Mouse (Mus musculus) intestine, postnatal 0 days (tissue): ENCODE measurements around the gene Scgb3a1. TPM values are rescaled to one million over a fixed set of nuclear protein-coding genes. Genes with fewer than 3 reads are reported as not detected.

Source experiments
- ATAC-seq: fragments of 200-750 bp; cut with Nextera tagmentation; 2 replicates; pipeline ENCODE4 v1.8.0; 2017; ENCODE audit warnings: mild to moderate bottlenecking, moderate TSS enrichment, moderate library complexity
- H3K27ac ChIP-seq: fragments of 300-500 bp; sonication (generic); 2 replicates; pipeline ENCODE4 v1.5.1; 2014; ENCODE audit warnings: mild to moderate bottlenecking, low read depth, low read length, moderate library complexity
- H3K27me3 ChIP-seq: fragments of 300-500 bp; sonication (generic); replicated peaks from 2 replicates; pipeline ENCODE4 v1.6.1; 2014; ENCODE audit warnings: low read length, mixed read lengths; ENCODE audit not compliant: control insufficient read depth, insufficient read depth
- H3K36me3 ChIP-seq: fragments of 300-500 bp; sonication (generic); 2 replicates; pipeline ENCODE4 v1.6.1; 2014; ENCODE audit warnings: mild to moderate bottlenecking, moderate library complexity; ENCODE audit not compliant: control insufficient read depth, insufficient read depth
- H3K4me1 ChIP-seq: fragments of 300-500 bp; sonication (generic); replicated peaks from 2 replicates; pipeline ENCODE4 v1.6.1; 2014; ENCODE audit warnings: antibody characterized with exemption, low read length, mixed read lengths; ENCODE audit not compliant: control insufficient read depth, insufficient read depth
- H3K4me2 ChIP-seq: fragments of 300-500 bp; sonication (generic); replicated peaks from 2 replicates; pipeline ENCODE4 v1.6.1; 2014; ENCODE audit warnings: low read depth, mild to moderate bottlenecking, moderate library complexity
- H3K4me3 ChIP-seq: fragments of 300-500 bp; sonication (generic); 2 replicates; pipeline ENCODE4 v1.5.1; 2014; ENCODE audit warnings: low read depth, low read length
- H3K9ac ChIP-seq: fragments of 300-500 bp; sonication (generic); 2 replicates; pipeline ENCODE4 v1.6.1; 2014; ENCODE audit warnings: mild to moderate bottlenecking, low read depth, low read length
- H3K9me3 ChIP-seq: fragments of 300-500 bp; sonication (generic); 2 replicates; pipeline ENCODE4 v1.6.1; 2016; ENCODE audit warnings: mixed run types; ENCODE audit not compliant: control insufficient read depth
- CTCF ChIP-seq: sonication (generic); IDR thresholded peaks from 2 replicates; pipeline ENCODE4 v1.5.1; 2016; ENCODE audit warnings: low read depth, mild to moderate bottlenecking, control low read depth, antibody characterized with exemption, moderate library complexity
- WGBS: fragments of 180-500 bp; shearing (Covaris S2); extraction: QIAGEN DNeasy Blood & Tissue Kit; methylation state at CpG from one replicate; pipeline ENCODE4 v1.1.7; 2014; 5-methylcytosine and 5-hydroxymethylcytosine counted together
- polyA plus RNA-seq: library from polyadenylated mRNA; unstranded; fragments of >200 nt; fragmentation: Nextera tagmentation; extraction: Ambion mirVana; gene quantifications from 2 replicates; pipeline ENCODE4 v1.2.1, GENCODE M21; 2015

Scgb3a1 gene
- polyA plus RNA-seq, 1 experiment from 2014 or later = 3.2 TPM

DNA sequence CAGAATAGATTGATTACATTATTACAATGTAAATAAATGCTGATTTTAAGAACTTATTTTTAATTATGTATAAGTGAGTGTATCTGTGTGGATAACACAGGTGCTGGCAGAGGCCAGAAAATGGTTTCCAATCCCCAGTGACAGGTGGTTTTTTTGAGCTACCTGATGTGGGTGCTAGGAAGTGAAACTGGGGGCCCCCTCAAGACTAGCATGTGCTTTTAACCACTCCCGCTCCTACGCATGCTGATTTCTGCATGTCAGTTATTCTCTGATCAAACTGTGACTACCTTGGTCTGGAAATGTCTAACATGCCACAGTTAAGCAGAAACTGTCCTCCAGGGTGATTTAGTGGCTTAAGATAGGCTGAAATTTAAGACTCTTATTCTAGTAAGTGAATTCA is 33.1 kb downstream of the Scgb3a1 start:
- no peaks in the 10 kb centered on the region for H3K9me3 ChIP-seq
- no peaks in the 10 kb centered on the region for H3K4me1 ChIP-seq
- no peak overlapping the region for H3K4me3 ChIP-seq
- no peak overlapping the region for H3K4me2 ChIP-seq
- no peak overlapping the region for H3K9ac ChIP-seq
- H3K36me3 ChIP-seq = peaks cover 22% of the 10 kb centered on the region
- ATAC-seq = no peak
- H3K27ac ChIP-seq = no peak overlapping the region
- no peaks in the 10 kb centered on the region for H3K27me3 ChIP-seq
- no peak for TF ChIP-seq CTCF
- 87% methylated on average over 2 of the region's 2 CpGs for WGBS

DNA sequence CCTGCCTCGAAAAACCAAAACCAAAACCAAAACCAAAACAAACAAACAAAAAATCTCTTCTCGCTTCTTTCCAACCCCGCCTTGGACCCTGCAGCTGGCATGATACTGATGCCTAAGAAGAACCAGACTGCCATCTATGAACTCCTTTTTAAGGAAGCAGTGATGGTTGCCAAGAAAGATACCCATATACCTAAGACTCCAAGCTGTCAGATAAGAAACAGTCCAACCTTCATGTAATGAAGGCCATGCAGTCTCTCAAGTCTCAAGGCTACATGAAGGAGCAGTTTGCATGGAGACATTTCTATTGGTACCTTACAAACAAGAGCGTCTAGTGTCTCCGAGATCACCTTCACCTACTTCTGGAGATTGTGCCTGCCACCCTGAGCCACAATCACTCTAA is 34.4 kb downstream of the Scgb3a1 start:
- Histone ChIP-seq H3K4me1 (no peaks in the 10 kb centered on the region), H3K9me3 (no peaks in the 10 kb centered on the region), H3K36me3 (peaks cover 33% of the 10 kb centered on the region), H3K4me3 (no peak overlapping the region), H3K27me3 (no peaks in the 10 kb centered on the region), H3K9ac (no peak overlapping the region), H3K4me2 (no peak overlapping the region), H3K27ac (no peak overlapping the region)
- TF ChIP-seq CTCF = no peak
- ATAC-seq = no peak
- 91% methylated on average over 5 of the region's 5 CpGs for WGBS

DNA sequence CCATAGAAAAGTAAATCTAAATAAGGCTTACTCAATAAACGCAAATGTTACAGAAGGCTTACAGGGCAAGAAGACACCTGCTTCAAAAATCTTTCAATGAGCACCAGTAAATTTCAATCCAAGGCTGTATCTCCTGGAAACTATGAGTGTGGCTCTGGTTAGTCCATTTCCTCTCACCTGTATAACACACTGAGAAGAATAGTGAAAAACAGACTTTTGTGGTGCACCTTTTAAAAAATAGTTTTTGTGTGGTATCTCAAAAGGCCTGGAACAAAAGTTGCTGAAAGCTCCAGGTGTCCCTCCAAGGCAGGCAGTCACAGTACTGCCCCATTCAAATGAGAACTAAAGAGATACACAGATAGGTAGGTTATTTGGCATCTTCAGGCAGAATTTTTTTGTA is 35.7 kb downstream of the Scgb3a1 start:
- no peak overlapping the region for H3K4me3 ChIP-seq
- WGBS = 98% methylated on average over 1 of the region's 1 CpGs
- H3K4me2 ChIP-seq = no peak overlapping the region
- no peaks in the 10 kb centered on the region for H3K27me3 ChIP-seq
- H3K9ac ChIP-seq = no peak overlapping the region
- H3K9me3 ChIP-seq = no peaks in the 10 kb centered on the region
- H3K27ac ChIP-seq = no peak overlapping the region
- H3K36me3 ChIP-seq = peaks cover 30% of the 10 kb centered on the region
- ATAC-seq = no peak
- no peak for TF ChIP-seq CTCF
- H3K4me1 ChIP-seq = no peaks in the 10 kb centered on the region

DNA sequence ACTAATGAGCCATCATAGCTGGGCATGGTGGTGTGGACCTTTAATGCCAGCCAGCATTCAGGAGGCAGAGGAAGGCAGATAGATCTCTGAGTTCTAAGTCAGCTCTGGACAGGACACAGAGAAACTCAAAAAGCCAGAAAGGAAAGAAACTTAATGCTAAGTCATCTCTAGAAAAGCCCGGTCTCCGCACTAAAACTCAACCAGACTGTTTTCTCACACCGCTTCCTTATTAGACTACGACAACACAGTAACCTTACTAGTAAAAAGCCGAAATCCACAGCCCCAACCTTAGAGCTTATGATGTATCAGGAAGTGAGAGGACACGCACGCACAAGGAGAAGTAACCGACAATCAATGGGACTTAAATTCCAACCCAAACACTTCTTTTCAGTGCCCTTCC is 38.6 kb downstream of the Scgb3a1 start:
- H3K9me3 ChIP-seq = no peaks in the 10 kb centered on the region
- H3K36me3 ChIP-seq = peaks cover 30% of the 10 kb centered on the region
- H3K9ac ChIP-seq = no peak overlapping the region
- no peak for ATAC-seq
- 91% methylated on average over 8 of the region's 8 CpGs for WGBS
- no peaks in the 10 kb centered on the region for H3K27me3 ChIP-seq
- no peak overlapping the region for H3K27ac ChIP-seq
- no peak overlapping the region for H3K4me3 ChIP-seq
- H3K4me2 ChIP-seq = no peak overlapping the region
- TF ChIP-seq CTCF = no peak
- H3K4me1 ChIP-seq = no peaks in the 10 kb centered on the region

DNA sequence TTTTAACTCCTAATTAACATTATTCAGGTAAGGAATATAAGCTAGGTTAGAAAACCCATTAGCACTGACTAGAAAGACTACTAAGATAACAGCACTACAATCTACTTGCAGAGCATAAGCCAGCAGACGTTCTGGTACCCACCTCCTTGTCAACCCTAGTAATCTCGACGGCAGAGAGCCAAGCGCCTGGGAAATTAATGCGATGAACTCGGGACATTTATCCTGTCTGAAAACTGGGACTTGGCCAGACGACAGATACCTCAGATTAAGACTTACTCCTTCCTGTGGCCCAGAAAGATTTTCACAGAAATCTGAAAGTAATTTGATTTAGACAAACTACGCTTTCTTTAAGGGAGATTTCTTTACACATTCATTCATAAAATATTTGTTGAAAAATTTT is 41.4 kb downstream of the Scgb3a1 start:
- no peaks in the 10 kb centered on the region for H3K27me3 ChIP-seq
- H3K36me3 ChIP-seq = peaks cover 18% of the 10 kb centered on the region
- TF ChIP-seq CTCF = no peak
- H3K9me3 ChIP-seq = no peaks in the 10 kb centered on the region
- no peak for ATAC-seq
- no peak overlapping the region for H3K4me3 ChIP-seq
- H3K4me2 ChIP-seq = no peak overlapping the region
- H3K9ac ChIP-seq = no peak overlapping the region
- 75% methylated on average over 8 of the region's 8 CpGs for WGBS
- H3K4me1 ChIP-seq = no peaks in the 10 kb centered on the region; the same call in 1 of the 2 replicates
- no peak overlapping the region for H3K27ac ChIP-seq

DNA sequence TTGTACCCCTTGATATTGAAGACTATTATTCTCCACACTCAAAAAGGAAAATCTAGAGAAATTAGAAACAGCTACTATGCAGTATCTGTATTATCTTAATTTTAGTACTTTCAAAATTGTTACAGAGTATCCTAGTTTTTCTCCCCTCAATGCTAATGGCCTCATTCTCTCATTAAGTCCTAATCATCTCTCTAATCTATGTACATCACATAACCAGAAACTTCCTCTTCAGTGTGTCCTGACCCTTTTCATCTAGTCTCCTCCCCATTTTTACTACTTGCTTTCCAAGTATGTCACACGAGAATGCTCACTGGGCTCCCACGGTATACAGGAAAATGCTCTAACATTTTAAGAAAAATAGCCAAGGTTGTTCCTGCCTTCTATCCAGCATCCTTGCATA is 44.4 kb downstream of the Scgb3a1 start:
- peaks cover 4% of the 10 kb centered on the region; the same call in 1 of the 2 replicates for H3K4me1 ChIP-seq
- H3K4me3 ChIP-seq = no peak overlapping the region
- no peaks in the 10 kb centered on the region for H3K9me3 ChIP-seq
- no peaks in the 10 kb centered on the region for H3K27me3 ChIP-seq
- no peak for ATAC-seq
- H3K9ac ChIP-seq = no peak overlapping the region
- H3K27ac ChIP-seq = no peak overlapping the region
- no peak for TF ChIP-seq CTCF
- H3K4me2 ChIP-seq = no peak overlapping the region
- 47% methylated on average over 2 of the region's 2 CpGs for WGBS
- H3K36me3 ChIP-seq = no peaks in the 10 kb centered on the region

DNA sequence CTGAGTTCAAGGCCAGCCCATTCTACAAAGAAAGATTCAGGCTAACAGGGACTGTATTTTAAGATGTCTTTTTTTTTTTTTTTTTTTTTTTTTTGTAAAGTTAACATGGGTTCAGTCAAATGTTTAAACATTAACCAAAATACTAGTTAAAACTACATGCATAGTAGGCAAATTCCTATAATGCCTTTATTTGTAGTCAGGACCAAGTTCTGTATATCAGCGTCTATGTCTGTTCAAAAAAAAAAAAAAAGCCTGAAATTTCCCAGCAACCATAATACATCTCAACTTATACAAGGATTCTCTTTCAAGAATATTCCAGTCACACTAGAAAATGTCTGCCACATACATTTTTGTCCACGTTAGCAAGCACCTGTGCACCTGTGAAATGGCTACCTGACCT is 47.3 kb downstream of the Scgb3a1 start:
- peaks cover 4% of the 10 kb centered on the region; the same call in 1 of the 2 replicates for H3K4me1 ChIP-seq
- no peak overlapping the region for H3K27ac ChIP-seq
- 28% methylated on average over 2 of the region's 2 CpGs for WGBS
- no peak for TF ChIP-seq CTCF
- H3K27me3 ChIP-seq = no peaks in the 10 kb centered on the region
- H3K4me3 ChIP-seq = no peak overlapping the region
- no peak overlapping the region for H3K9ac ChIP-seq
- H3K9me3 ChIP-seq = no peaks in the 10 kb centered on the region
- H3K4me2 ChIP-seq = peak overlapping the region; percentile 76
- ATAC-seq = no peak
- no peaks in the 10 kb centered on the region for H3K36me3 ChIP-seq
